Mouse (Mus musculus): ENCODE results near the gene Serpinc1. TPM values are rescaled to one million over a fixed set of nuclear protein-coding genes. Genes with fewer than 3 reads are reported as not detected.
"Not testable (repeated sequence)": the region's sequence is repeated elsewhere in the genome, so short reads cannot be mapped to it uniquely, and the experiment has no call there.

Serpinc1 gene
- polyA plus RNA-seq, 1 experiment: 0.92 TPM

GRCm38 (mm10) chr1:161010436-161010835 lies 32.1 kb downstream of the Serpinc1 start:
- Histone ChIP-seq H3K4me3 (ENCODE audit: insufficient read depth, low read length) (no peak overlapping the region), H3K4me1 (ENCODE audit: control insufficient read depth, insufficient read depth, low read length) (peaks cover 3% of the 10 kb centered on the region), H3K27ac (ENCODE audit: insufficient read depth, low read depth, low read length) (no peak overlapping the region)
- TF ChIP-seq POLR2A (IDR thresholded peaks at IDR 0.05; ENCODE audit: borderline replicate concordance, low read depth, low read length) (no peak), CTCF (IDR thresholded peaks at IDR 0.05; ENCODE audit: low read depth, low read length) (no peak)

DNA sequence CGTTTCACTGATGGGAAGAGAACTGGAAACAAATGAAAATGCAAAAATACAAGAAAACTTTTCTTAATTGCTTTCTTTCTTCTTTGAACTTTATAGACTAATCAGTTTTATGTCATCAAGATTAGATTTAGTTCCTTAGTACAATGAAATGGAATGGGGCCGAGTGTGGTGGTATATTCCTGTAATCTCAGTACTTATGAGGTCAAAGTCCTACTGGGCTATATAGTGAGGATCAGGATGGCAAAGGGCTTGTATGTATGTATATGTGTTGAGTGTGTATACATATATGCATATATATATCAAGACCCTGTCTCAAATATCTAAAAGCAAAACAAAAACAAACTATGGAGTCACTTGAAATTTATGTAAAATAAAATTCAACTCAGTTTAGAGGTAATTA lies 38.0 kb downstream of the Serpinc1 start:
- peaks cover 8% of the 10 kb centered on the region; the same call in 1 of the 2 replicates for H3K4me1 ChIP-seq (ENCODE audit: control insufficient read depth, insufficient read depth, low read length)
- H3K27ac ChIP-seq (ENCODE audit: insufficient read depth, low read depth, low read length): no peak overlapping the region
- TF ChIP-seq CTCF (IDR thresholded peaks at IDR 0.05; ENCODE audit: low read depth, low read length) (no peak), POLR2A (IDR thresholded peaks at IDR 0.05; ENCODE audit: borderline replicate concordance, low read depth, low read length) (no peak)
- no peak overlapping the region for H3K4me3 ChIP-seq (ENCODE audit: insufficient read depth, low read length)

- TF ChIP-seq POLR2A (IDR thresholded peaks at IDR 0.05; ENCODE audit: borderline replicate concordance, low read depth, low read length): no peak
- no peak for TF ChIP-seq CTCF (IDR thresholded peaks at IDR 0.05; ENCODE audit: low read depth, low read length)
- peaks cover 8% of the 10 kb centered on the region; the same call in 1 of the 2 replicates for H3K4me1 ChIP-seq (ENCODE audit: control insufficient read depth, insufficient read depth, low read length)
- H3K27ac ChIP-seq (ENCODE audit: insufficient read depth, low read depth, low read length): no peak overlapping the region
- no peak overlapping the region for H3K4me3 ChIP-seq (ENCODE audit: insufficient read depth, low read length)
Observed at GRCm38 (mm10) chr1:161020051-161020450, 41.7 kb downstream of the Serpinc1 start.

- H3K27ac ChIP-seq (ENCODE audit: insufficient read depth, low read depth, low read length): no peak overlapping the region
- H3K4me3 ChIP-seq (ENCODE audit: insufficient read depth, low read length): no peak overlapping the region
- TF ChIP-seq CTCF (IDR thresholded peaks at IDR 0.05; ENCODE audit: low read depth, low read length) (no peak), POLR2A (IDR thresholded peaks at IDR 0.05; ENCODE audit: borderline replicate concordance, low read depth, low read length) (no peak)
Observed at GRCm38 (mm10) chr1:161025410-161026210, 47.2 kb downstream of the Serpinc1 start.

GRCm38 (mm10) chr1:161027196-161027595 lies 48.8 kb downstream of the Serpinc1 start:
- no peak overlapping the region for H3K27ac ChIP-seq (ENCODE audit: insufficient read depth, low read depth, low read length)
- H3K4me1 ChIP-seq (ENCODE audit: control insufficient read depth, insufficient read depth, low read length): peaks cover 2% of the 10 kb centered on the region; the same call in 1 of the 2 replicates
- TF ChIP-seq POLR2A (IDR thresholded peaks at IDR 0.05; ENCODE audit: borderline replicate concordance, low read depth, low read length) (no peak), CTCF (IDR thresholded peaks at IDR 0.05; ENCODE audit: low read depth, low read length) (no peak)
- no peak overlapping the region for H3K4me3 ChIP-seq (ENCODE audit: insufficient read depth, low read length)

More at GRCm38 (mm10) chr1:161025410-161026210, 47.2 kb downstream of the Serpinc1 start:
- peaks cover 2% of the 10 kb centered on the region; the same call in 1 of the 2 replicates for H3K4me1 ChIP-seq (ENCODE audit: control insufficient read depth, insufficient read depth, low read length)

DNA sequence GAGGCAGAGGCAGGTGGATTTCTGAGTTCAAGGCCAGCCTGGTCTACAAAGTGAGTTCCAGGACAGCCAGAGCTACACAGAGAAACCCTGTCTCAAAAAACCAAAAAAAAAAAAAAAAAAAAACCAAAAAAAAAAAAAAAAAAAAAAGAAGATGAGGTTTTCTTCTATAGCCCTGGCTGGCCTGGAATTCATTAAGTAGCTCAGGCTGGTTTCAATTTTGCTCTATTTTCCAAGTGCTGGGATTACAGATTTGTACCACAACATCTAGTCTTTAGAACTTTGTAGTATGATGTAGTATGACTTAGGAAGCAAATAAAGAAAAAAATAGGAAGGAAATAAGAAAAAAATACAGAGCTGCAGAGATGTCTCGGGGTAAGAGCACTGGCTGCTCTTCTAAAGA lies 50.0 kb downstream of the Serpinc1 start:
- H3K4me3 ChIP-seq (ENCODE audit: insufficient read depth, low read length); H3K27ac ChIP-seq (ENCODE audit: insufficient read depth, low read depth, low read length); H3K4me1 ChIP-seq (ENCODE audit: control insufficient read depth, insufficient read depth, low read length): not testable (repeated sequence)

- H3K4me1 ChIP-seq (ENCODE audit: control insufficient read depth, insufficient read depth, low read length): peaks cover 5% of the 10 kb centered on the region
- TF ChIP-seq CTCF (IDR thresholded peaks at IDR 0.05; ENCODE audit: low read depth, low read length) (no peak), POLR2A (IDR thresholded peaks at IDR 0.05; ENCODE audit: borderline replicate concordance, low read depth, low read length) (no peak)
- no peak overlapping the region for H3K27ac ChIP-seq (ENCODE audit: insufficient read depth, low read depth, low read length)
- no peak overlapping the region for H3K4me3 ChIP-seq (ENCODE audit: insufficient read depth, low read length)
Observed at GRCm38 (mm10) chr1:161030058-161030457, 51.7 kb downstream of the Serpinc1 start.

- Histone ChIP-seq H3K4me1 (ENCODE audit: control insufficient read depth, insufficient read depth, low read length) (peaks cover 5% of the 10 kb centered on the region), H3K27ac (ENCODE audit: insufficient read depth, low read depth, low read length) (no peak overlapping the region), H3K4me3 (ENCODE audit: insufficient read depth, low read length) (no peak overlapping the region)
- no peak for TF ChIP-seq POLR2A (IDR thresholded peaks at IDR 0.05; ENCODE audit: borderline replicate concordance, low read depth, low read length)
- no peak for TF ChIP-seq CTCF (IDR thresholded peaks at IDR 0.05; ENCODE audit: low read depth, low read length)
Observed at GRCm38 (mm10) chr1:161031881-161032280, 53.5 kb downstream of the Serpinc1 start.

DNA sequence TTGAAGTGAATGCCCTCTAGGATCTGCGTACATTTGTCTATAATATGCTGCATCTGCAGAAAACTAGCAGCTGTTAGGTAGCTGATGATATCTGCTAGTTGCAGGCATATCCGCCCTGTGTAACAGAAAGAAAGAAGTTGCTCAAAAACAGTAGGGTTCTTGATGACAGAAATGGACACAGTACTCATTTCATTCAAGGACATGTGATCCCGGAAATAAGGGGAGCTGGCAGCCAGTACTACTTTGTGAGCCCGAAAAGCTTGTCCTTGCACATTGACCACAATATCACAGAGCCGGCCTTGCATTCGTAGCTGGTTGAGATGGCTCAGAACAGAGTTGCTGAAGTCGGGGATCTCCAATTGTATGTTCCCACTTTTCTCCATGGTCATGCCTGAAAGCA lies 54.0 kb downstream of the Serpinc1 start:
- H3K27ac ChIP-seq (ENCODE audit: insufficient read depth, low read depth, low read length): no peak overlapping the region
- TF ChIP-seq CTCF (IDR thresholded peaks at IDR 0.05; ENCODE audit: low read depth, low read length): no peak
- TF ChIP-seq POLR2A (IDR thresholded peaks at IDR 0.05; ENCODE audit: borderline replicate concordance, low read depth, low read length): no peak
- peaks cover 3% of the 10 kb centered on the region; the same call in 1 of the 2 replicates for H3K4me1 ChIP-seq (ENCODE audit: control insufficient read depth, insufficient read depth, low read length)
- H3K4me3 ChIP-seq (ENCODE audit: insufficient read depth, low read length): no peak overlapping the region

- no peak for TF ChIP-seq POLR2A (IDR thresholded peaks at IDR 0.05; ENCODE audit: borderline replicate concordance, low read depth, low read length)
- TF ChIP-seq CTCF (IDR thresholded peaks at IDR 0.05; ENCODE audit: low read depth, low read length): no peak
Observed at GRCm38 (mm10) chr1:161033856-161034434, 55.6 kb downstream of the Serpinc1 start.

More at GRCm38 (mm10) chr1:161033856-161034434, 55.6 kb downstream of the Serpinc1 start:
- peak overlapping the region; percentile 89 for H3K4me3 ChIP-seq (ENCODE audit: insufficient read depth, low read length)
- peaks cover 3% of the 10 kb centered on the region; the same call in 1 of the 2 replicates for H3K4me1 ChIP-seq (ENCODE audit: control insufficient read depth, insufficient read depth, low read length)
- peak overlapping the region; percentile 76 for H3K27ac ChIP-seq (ENCODE audit: insufficient read depth, low read depth, low read length)
